Mouse (Mus musculus) CH12.LX (cell line): Measurements from ENCODE around the gene Lig4. TPM values are rescaled to one million over a fixed set of nuclear protein-coding genes. Genes with fewer than 3 reads are reported as not detected.

Source experiments
- DNase-seq: peaks from one replicate; pipeline ENCODE4 v3.0.0-alpha.2; 2013; ENCODE audit errors: extremely low read depth
- H3K27ac ChIP-seq: 2 replicates; pipeline ENCODE4 v1.5.1; 2012; ENCODE audit warnings: low read depth, mild to moderate bottlenecking, control low read depth, moderate library complexity; ENCODE audit not compliant: insufficient read depth
- H3K27me3 ChIP-seq: replicated peaks from 2 replicates; pipeline ENCODE3; 2012; ENCODE audit warnings: inconsistent platforms
- H3K36me3 ChIP-seq, 2 experiments: replicated peaks in 1 of 2; 2 replicates each; pipeline versions ENCODE3 to v1.6.1; 2012; ENCODE audit warnings: inconsistent platforms in 1 of 2, low read length in 1 of 2, mild to moderate bottlenecking in 1 of 2, mixed read lengths in 1 of 2, moderate library complexity in 1 of 2; ENCODE audit not compliant: control insufficient read depth in 1 of 2, insufficient read depth in 1 of 2
- H3K4me1 ChIP-seq, 2 experiments: 2 replicates each; pipeline ENCODE4 v1.6.1; 2012; ENCODE audit warnings: inconsistent platforms in 1 of 2, moderate library complexity in 1 of 2; ENCODE audit not compliant: insufficient read depth in 2 of 2, control insufficient read depth in 1 of 2
- H3K4me2 ChIP-seq: 2 replicates; pipeline ENCODE4 v1.6.1; 2012; ENCODE audit warnings: low read depth, mild to moderate bottlenecking, control low read depth; ENCODE audit not compliant: poor library complexity, insufficient read depth, severe bottlenecking
- H3K4me3 ChIP-seq, 3 experiments: fragments of 150-350 bp in 1 of 3; sonication (generic) in 1 of 3; replicated peaks in 1 of 3; 2 replicates each; pipeline versions ENCODE3 to v1.5.1; 2011 to 2012; ENCODE audit warnings: low read depth in 2 of 3, low read length in 2 of 3, mild to moderate bottlenecking in 2 of 3, moderate library complexity in 2 of 3, control low read depth in 1 of 3, improper control_type of control experiment in 1 of 3, inconsistent platforms in 1 of 3, mixed read lengths in 1 of 3; ENCODE audit not compliant: poor library complexity in 1 of 3
- H3K79me2 ChIP-seq: replicated peaks from 2 replicates; pipeline ENCODE4 v1.6.1; 2012; ENCODE audit warnings: mild to moderate bottlenecking, moderate library complexity; ENCODE audit not compliant: control insufficient read depth, poor library complexity, insufficient read depth, severe bottlenecking; ENCODE audit errors: extremely low read depth
- H3K9ac ChIP-seq: 2 replicates; pipeline ENCODE4 v1.6.1; 2012; ENCODE audit warnings: low read depth, mild to moderate bottlenecking, control low read depth, moderate library complexity; ENCODE audit not compliant: insufficient read depth
- H3K9me3 ChIP-seq: replicated peaks from 2 replicates; pipeline ENCODE3; 2012; ENCODE audit warnings: low read length, inconsistent platforms, mixed read lengths
- BHLHE40 ChIP-seq: IDR thresholded peaks from 2 replicates; pipeline ENCODE4 v1.6.1; 2011; ENCODE audit warnings: mild to moderate bottlenecking, low read depth, low read length, improper control_type of control experiment
- CTCF ChIP-seq, 2 experiments: IDR thresholded peaks in 1 of 2; conservative IDR thresholded peaks in 1 of 2; 2 replicates each; pipeline ENCODE4 v1.5.1; 2011 to 2012; ENCODE audit warnings: low read depth in 2 of 2, low read length in 2 of 2, improper control_type of control experiment in 1 of 2, inconsistent platforms in 1 of 2, mild to moderate bottlenecking in 1 of 2, moderate library complexity in 1 of 2
- HCFC1 ChIP-seq: IDR thresholded peaks from 2 replicates; pipeline ENCODE4 v1.6.1; 2012; ENCODE audit warnings: low read depth, mild to moderate bottlenecking, inconsistent platforms, low read length, improper control_type of control experiment
- IRF4 ChIP-seq: IDR thresholded peaks from 2 replicates; pipeline ENCODE4 v1.6.1; 2014; ENCODE audit warnings: low read depth, mild to moderate bottlenecking, inconsistent platforms, low read length, improper control_type of control experiment
- JUND ChIP-seq: conservative IDR thresholded peaks from 2 replicates; pipeline ENCODE4 v1.6.1; 2011; ENCODE audit warnings: low read depth, low read length, improper control_type of control experiment
- MAX ChIP-seq: IDR thresholded peaks from 2 replicates; pipeline ENCODE4 v1.6.1; 2011; ENCODE audit warnings: low read length, improper control_type of control experiment
- MAZ ChIP-seq: IDR thresholded peaks from 2 replicates; pipeline ENCODE4 v1.6.1; 2012; ENCODE audit warnings: low read depth, mild to moderate bottlenecking, inconsistent platforms, low read length, improper control_type of control experiment, moderate library complexity
- MXI1 ChIP-seq: IDR thresholded peaks from 2 replicates; pipeline ENCODE4 v1.6.1; 2011; ENCODE audit warnings: mild to moderate bottlenecking, low read depth, low read length, improper control_type of control experiment
- NELFE ChIP-seq: IDR thresholded peaks from 2 replicates; pipeline ENCODE4 v1.6.1; 2011; ENCODE audit warnings: low read depth, low read length, improper control_type of control experiment
- NRF1 ChIP-seq: IDR thresholded peaks from 2 replicates; pipeline ENCODE4 v1.6.1; 2014; ENCODE audit warnings: low read depth, mild to moderate bottlenecking, inconsistent platforms, low read length, improper control_type of control experiment, moderate library complexity
- PAX5 ChIP-seq: IDR thresholded peaks from 2 replicates; pipeline ENCODE4 v1.6.1; 2012; ENCODE audit warnings: low read length, inconsistent platforms, mixed read lengths
- RAD21 ChIP-seq: IDR thresholded peaks from 2 replicates; pipeline ENCODE4 v1.6.1; 2011; ENCODE audit warnings: low read depth, mild to moderate bottlenecking, low read length, improper control_type of control experiment, moderate library complexity
- SMC3 ChIP-seq: IDR thresholded peaks from 2 replicates; pipeline ENCODE4 v1.6.1; 2011; ENCODE audit warnings: low read depth, low read length, improper control_type of control experiment
- TBP ChIP-seq: conservative IDR thresholded peaks from 2 replicates; pipeline ENCODE4 v1.6.1; 2011; ENCODE audit warnings: low read depth, low read length, improper control_type of control experiment
- TCF12 ChIP-seq: IDR thresholded peaks from 2 replicates; pipeline ENCODE4 v1.6.1; 2014; ENCODE audit warnings: low read depth, mild to moderate bottlenecking, inconsistent platforms, low read length, improper control_type of control experiment
- USF1 ChIP-seq: IDR thresholded peaks from 2 replicates; pipeline ENCODE4 v1.6.1; 2014; ENCODE audit warnings: low read depth, mild to moderate bottlenecking, inconsistent platforms, low read length, improper control_type of control experiment
- ZC3H11A ChIP-seq: IDR thresholded peaks from 2 replicates; pipeline ENCODE4 v1.6.1; 2012; ENCODE audit warnings: low read depth, mild to moderate bottlenecking, inconsistent platforms, low read length, improper control_type of control experiment
- ZMIZ1 ChIP-seq: IDR thresholded peaks from 2 replicates; pipeline ENCODE4 v1.6.1; 2012; ENCODE audit warnings: low read depth, mild to moderate bottlenecking, inconsistent platforms, low read length, improper control_type of control experiment
- ZNF384 ChIP-seq: IDR thresholded peaks from 2 replicates; pipeline ENCODE4 v1.6.1; 2012; ENCODE audit warnings: low read depth, low read length, improper control_type of control experiment, inconsistent platforms
- dilution Hi-C: fragments of 300-500 bp; cut with MboI; formaldehyde crosslinking; loops from 2 replicates; pipeline ENCODE4 v1.14.3; 2020; ENCODE audit warnings: low sequenced_read_pairs; ENCODE audit not compliant: extremely low pct_unique_long_range_greater_than_20kb, extremely low pct_ligation_motif_present
- in situ Hi-C: fragments of 300-500 bp; cut with MboI; formaldehyde crosslinking; loops from 3 replicates; pipeline ENCODE4 v1.14.3; 2019; ENCODE audit warnings: low sequenced_read_pairs, low pct_ligation_motif_present, low pct_unique_long_range_greater_than_20kb, mixed read lengths
- polyA plus RNA-seq: library from polyadenylated mRNA; unstranded; fragments of >175 nt; gene quantifications from 2 replicates; pipeline ENCODE4 v1.2.1, GENCODE M21; 2012; ENCODE audit warnings: low read depth; ENCODE audit not compliant: insufficient read length
- total RNA-seq, 2 experiments: library from RNA; depleted of rRNA; stranded (reverse); fragments of 300-350 nt in 1 of 2; fragments of >200 nt in 1 of 2; gene quantifications; 2 replicates each; pipeline ENCODE4 v1.2.3; 2012 to 2014

Lig4 gene
- total and polyA plus RNA-seq, 3 experiments, result 1.7 to 7.1 (median 3.2) TPM

GRCm38 (mm10) chr8:10007660-10008028, 30.2 kb upstream of the Lig4 start:
- Histone ChIP-seq H3K9me3 (no peaks in the 10 kb centered on the region), H3K9ac (no peak overlapping the region), H3K36me3 (no peaks in the 10 kb centered on the region), H3K27me3 (no peaks in the 10 kb centered on the region), H3K4me2 (no peak overlapping the region), H3K4me3 (no peak overlapping the region), H3K27ac (no peak overlapping the region), H3K79me2 (no peaks in the 10 kb centered on the region), H3K4me1 (peaks cover 7 to 23% of the 10 kb centered on the region in 2 experiments; a peak in 3 of 4 replicates)
- DNase-seq, result no peak
- TF ChIP-seq TCF12 (no peak), ZNF384 (no peak), USF1 (no peak), IRF4 (no peak)
- in situ Hi-C loops, result no loop called here
- dilution Hi-C loops, result no loop called here

- H3K9ac ChIP-seq, result no peak overlapping the region
Observed at GRCm38 (mm10) chr8:10006986-10007659, 29.6 kb upstream of the Lig4 start.

More at GRCm38 (mm10) chr8:10006986-10007659, 29.6 kb upstream of the Lig4 start:
- Histone ChIP-seq H3K27ac (no peak overlapping the region), H3K79me2 (no peaks in the 10 kb centered on the region), H3K27me3 (no peaks in the 10 kb centered on the region), H3K4me2 (no peak overlapping the region), H3K36me3 (no peaks in the 10 kb centered on the region), H3K4me1 (peaks cover 7 to 23% of the 10 kb centered on the region in 2 experiments; a peak in 3 of 4 replicates), H3K9me3 (no peaks in the 10 kb centered on the region), H3K4me3 (no peak overlapping the region)
- no peak for TF ChIP-seq ZMIZ1
- TF ChIP-seq MAX, result no peak
- TF ChIP-seq JUND, result no peak
- no peak for TF ChIP-seq MXI1
- no peak for TF ChIP-seq NRF1
- TF ChIP-seq NELFE, result no peak
- no peak for TF ChIP-seq SMC3
- no peak for TF ChIP-seq BHLHE40
- TF ChIP-seq ZNF384, result no peak
- TF ChIP-seq USF1, result no peak
- no peak for TF ChIP-seq CTCF (conservative IDR thresholded peaks at IDR 0.05 in 1 of 2, IDR thresholded peaks at IDR 0.05 in 1 of 2; ENCODE audit: low read depth in 2 of 2, low read length in 2 of 2)
- TF ChIP-seq PAX5, result no peak
- no peak for TF ChIP-seq TBP
- no peak for TF ChIP-seq ZC3H11A
- no peak for TF ChIP-seq MAZ
- no peak for TF ChIP-seq HCFC1
- TF ChIP-seq RAD21, result no peak
- DNase-seq, result no peak
- in situ Hi-C loops, result no loop called here
- dilution Hi-C loops, result no loop called here
